Mouse (Mus musculus) bone marrow, adult 2 months (tissue): Measurements from ENCODE around the gene Nme9.

Experiments
- CTCF ChIP-seq: fragments of 200-500 bp; IDR thresholded peaks from 2 replicates; pipeline ENCODE4 v1.5.1; 2011; ENCODE audit warnings: low read length, control low read depth; ENCODE audit not compliant: control insufficient read depth, insufficient read depth
- POLR2A ChIP-seq: fragments of 200-500 bp; IDR thresholded peaks from 2 replicates; pipeline ENCODE4 v1.6.1; 2011; ENCODE audit warnings: low read depth, mild to moderate bottlenecking, control low read depth, low read length, borderline replicate concordance; ENCODE audit not compliant: control insufficient read depth

DNA sequence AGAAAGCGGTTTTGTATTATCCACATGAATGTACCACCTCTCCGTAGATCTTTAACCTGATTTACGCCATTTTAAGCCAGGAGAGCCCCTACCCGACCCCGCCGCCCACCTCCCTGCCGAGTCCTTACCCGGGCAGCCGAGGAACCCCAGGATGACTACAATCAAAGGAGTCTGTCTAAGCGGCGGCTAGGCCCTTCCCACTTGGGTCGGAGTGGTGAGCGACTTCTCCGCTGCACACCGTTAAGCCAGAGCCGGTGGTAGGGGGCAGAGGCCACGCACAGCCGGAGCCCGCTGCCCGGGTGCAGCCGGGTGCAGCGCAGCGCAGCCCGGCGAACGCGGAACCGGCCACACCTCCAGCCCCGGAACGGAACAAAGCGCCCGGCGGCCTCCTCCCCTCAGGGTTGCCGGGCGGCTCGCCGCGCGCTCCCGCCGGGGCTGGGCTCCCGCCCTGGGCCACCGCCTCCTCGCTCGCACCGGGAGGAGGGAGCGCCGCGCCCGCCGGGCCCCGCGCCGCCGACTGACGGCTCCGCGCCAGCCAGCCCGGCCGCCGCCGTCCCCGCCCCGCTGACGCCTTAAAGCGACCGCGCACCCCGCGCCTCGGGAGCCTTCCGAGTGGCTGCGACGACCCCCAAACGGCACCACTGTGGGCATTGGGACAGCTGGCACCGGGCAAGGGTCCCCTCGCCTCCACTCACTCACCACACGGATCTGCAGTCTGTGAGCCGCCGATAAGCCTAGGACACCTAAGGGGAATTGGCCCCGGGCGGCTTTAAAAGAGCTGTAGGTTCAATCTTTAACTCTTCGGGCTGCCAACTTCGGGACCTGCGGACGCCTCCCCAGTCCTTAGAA is 14.9 kb upstream of the Nme9 start:
- TF ChIP-seq CTCF (no peak), POLR2A (no peak)
